Mouse (Mus musculus): Measurements from ENCODE around the gene Rasal2.
"Not testable (repeated sequence)": the region's sequence is repeated elsewhere in the genome, so short reads cannot be mapped to it uniquely, and the experiment has no call there.

DNA sequence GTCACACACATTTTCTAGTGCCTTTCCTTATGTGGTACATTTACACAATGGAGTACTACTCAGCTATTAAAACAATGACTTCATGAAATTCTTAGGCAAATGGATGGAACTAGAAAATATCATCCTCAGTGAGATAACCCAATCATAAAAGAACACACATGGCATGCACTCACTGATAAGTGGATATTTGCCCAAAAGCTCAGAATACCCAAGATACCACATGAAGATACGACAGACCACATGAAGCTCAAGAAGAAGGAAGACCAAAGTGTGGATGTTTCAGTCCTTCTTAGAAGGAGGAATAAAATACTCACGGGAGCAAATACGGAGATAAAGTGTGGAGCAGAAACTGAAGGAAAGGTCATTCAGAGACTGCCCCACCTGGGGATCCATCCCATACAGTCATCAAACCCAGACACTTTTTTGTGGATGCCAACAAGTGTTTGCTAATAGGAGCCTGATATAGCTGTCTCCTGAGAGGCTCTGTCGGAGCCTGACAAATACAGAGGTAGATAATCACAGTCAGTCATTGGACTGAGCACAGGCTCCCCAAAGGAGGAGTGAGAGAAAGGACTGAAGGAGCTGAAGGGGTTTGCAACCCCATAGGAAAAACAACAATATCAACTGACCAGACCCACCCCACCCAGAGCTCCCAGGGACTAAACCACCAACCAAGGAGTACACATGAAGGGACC is 175.6 kb downstream of the Rasal2 start:
- TF ChIP-seq E2F4 (IDR thresholded peaks at IDR 0.05; ENCODE audit: insufficient read depth); USF1 (IDR thresholded peaks at IDR 0.05; ENCODE audit: low read depth); MAX (IDR thresholded peaks at IDR 0.05; ENCODE audit: low read depth): not testable (repeated sequence)

Data from myocyte (in vitro differentiated cells).